Mouse (Mus musculus): Measurements from ENCODE around the gene Zfhx3. TPM values are rescaled to one million over a fixed set of nuclear protein-coding genes. Genes with fewer than 3 reads are reported as not detected.

The Zfhx3 gene
- polyA plus RNA-seq, 2 experiments: 0.25 to 0.65 TPM

DNA sequence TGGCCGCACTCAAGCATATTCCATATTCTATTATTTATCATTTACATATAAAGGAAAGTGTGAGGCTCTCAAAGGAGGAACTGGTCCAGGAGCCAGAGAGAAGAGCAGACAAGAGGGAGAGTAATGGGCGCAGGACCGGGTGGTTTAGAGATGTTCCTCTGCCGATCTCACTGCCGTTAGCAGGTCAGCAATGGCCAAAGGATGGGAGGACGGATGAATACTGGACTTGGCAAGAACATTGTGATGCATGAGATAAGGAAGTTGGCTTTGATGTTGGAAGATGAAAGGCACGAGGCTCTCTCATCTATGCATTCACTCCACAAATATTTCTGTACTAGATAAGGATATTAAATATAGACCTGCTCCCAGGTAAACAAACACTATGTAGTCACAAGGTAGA, 648.6 kb downstream of the Zfhx3 start:
- DNase-seq (ENCODE audit: low read depth in 3 of 3, low spot score in 3 of 3): no peak
- Histone ChIP-seq H3K9ac (replicated peaks) (no peak overlapping the region), H3K4me1 (replicated peaks; ENCODE audit: control insufficient read depth in 2 of 2, insufficient read depth in 2 of 2, low read length in 1 of 2) (peaks cover 3 to 17% of the 10 kb centered on the region in 2 experiments; a peak in 2 of 4 replicates), H3K4me3 (ENCODE audit: insufficient read depth in 1 of 2, low read depth in 2 of 2, low read length in 2 of 2) (no peak overlapping the region), H3K27ac (no peak overlapping the region), H3K27me3 (ENCODE audit: control insufficient read depth, insufficient read depth, low read length) (no peaks in the 10 kb centered on the region), H3K4me2 (ENCODE audit: low read depth) (no peak overlapping the region), H3K36me3 (replicated peaks; ENCODE audit: control insufficient read depth, insufficient read depth, low read depth) (no peaks in the 10 kb centered on the region), H3K9me3 (ENCODE audit: control insufficient read depth, low read length) (no peaks in the 10 kb centered on the region)
- no peak for TF ChIP-seq EP300 (IDR thresholded peaks at IDR 0.05; ENCODE audit: low read depth)
- no peak for TF ChIP-seq CTCF (IDR thresholded peaks at IDR 0.05; ENCODE audit: low read depth)
- WGBS (ENCODE audit: insufficient replicate concordance): 68% methylated on average over 7 of the region's 7 CpGs
- no peak for ATAC-seq (ENCODE audit: insufficient read depth)

DNA sequence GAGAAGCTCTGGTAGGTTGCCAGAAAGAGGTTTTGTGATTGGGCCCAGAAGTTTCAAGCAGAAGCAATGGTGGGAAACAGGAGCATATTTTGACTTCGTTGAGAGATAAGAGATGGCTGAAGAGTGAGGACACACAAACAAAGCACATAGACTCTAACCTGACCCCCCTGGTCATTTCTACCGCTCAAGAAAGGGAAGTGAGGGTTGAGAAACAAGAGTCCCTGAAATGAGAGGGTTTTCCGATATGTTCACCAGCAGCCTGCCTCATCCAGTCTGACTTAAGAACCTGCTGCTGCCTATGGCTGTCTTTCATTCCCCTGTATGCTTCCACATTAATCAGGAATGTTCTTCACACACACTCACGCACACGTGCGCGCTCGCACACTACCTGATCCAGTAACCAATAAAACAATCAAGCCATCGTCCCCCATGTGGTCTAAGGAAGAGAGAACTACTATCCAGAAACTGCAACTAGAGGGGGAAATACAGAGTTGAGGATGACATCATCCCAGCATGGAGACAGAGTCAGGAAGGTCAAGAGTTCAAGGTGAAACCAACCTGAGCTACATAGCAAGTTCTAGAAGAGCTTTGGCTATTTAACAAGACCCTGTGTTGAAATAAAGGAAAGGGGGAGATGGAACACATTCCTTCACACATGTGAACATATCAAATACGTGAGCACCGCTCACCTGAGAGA, 649.7 kb downstream of the Zfhx3 start:
- ATAC-seq (ENCODE audit: insufficient read depth) (no peak), DNase-seq (ENCODE audit: low read depth in 3 of 3, low spot score in 3 of 3) (no peak)
- WGBS (ENCODE audit: insufficient replicate concordance): 70% methylated on average over 11 of the region's 11 CpGs
- no peaks in the 10 kb centered on the region for H3K27me3 ChIP-seq (ENCODE audit: control insufficient read depth, insufficient read depth, low read length)
- H3K4me2 ChIP-seq (ENCODE audit: low read depth): no peak overlapping the region
- no peak overlapping the region for H3K27ac ChIP-seq
- no peak overlapping the region for H3K9ac ChIP-seq (replicated peaks)
- no peaks in the 10 kb centered on the region for H3K9me3 ChIP-seq (ENCODE audit: control insufficient read depth, low read length)
- peaks cover 3 to 17% of the 10 kb centered on the region in 2 experiments; a peak in 2 of 4 replicates for H3K4me1 ChIP-seq (replicated peaks; ENCODE audit: control insufficient read depth in 2 of 2, insufficient read depth in 2 of 2, low read length in 1 of 2)
- no peaks in the 10 kb centered on the region for H3K36me3 ChIP-seq (replicated peaks; ENCODE audit: control insufficient read depth, insufficient read depth, low read depth)
- TF ChIP-seq CTCF (IDR thresholded peaks at IDR 0.05; ENCODE audit: low read depth) (no peak), EP300 (IDR thresholded peaks at IDR 0.05; ENCODE audit: low read depth) (no peak)
- no peak overlapping the region for H3K4me3 ChIP-seq (ENCODE audit: insufficient read depth in 1 of 2, low read depth in 2 of 2, low read length in 2 of 2)

DNA sequence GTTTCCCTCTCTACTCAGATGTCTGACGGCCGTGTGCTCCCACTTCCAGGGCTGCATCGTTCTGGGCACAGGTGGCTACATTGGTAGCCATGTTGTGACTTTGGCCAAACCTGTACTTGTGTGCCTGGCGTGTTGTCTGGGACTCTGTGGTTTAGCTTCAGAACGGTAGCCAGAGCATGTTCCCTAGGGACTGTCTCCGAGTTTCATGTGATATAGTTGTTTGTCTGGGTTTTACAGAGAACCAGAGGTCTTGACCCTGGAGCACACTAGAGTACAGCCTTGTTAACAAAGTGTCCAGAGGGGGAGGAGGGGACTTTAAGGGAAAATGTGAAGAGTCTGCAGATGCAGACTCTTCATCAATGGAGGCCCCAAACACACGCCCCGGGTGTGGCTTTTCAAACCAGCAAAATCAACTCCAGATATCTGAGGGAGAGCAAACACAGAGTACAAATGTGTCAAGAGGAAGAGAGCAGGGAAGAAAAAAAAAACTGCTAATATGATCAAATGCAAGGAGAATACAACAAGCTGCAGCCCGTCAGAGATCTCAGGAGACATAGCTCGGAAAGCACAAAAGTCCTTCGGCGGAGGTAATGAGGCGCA, 650.6 kb downstream of the Zfhx3 start:
- WGBS (ENCODE audit: insufficient replicate concordance): 57% methylated on average over 13 of the region's 13 CpGs
- DNase-seq (ENCODE audit: low read depth in 3 of 3, low spot score in 3 of 3): no peak

GRCm38 (mm10) chr8:108593891-108594290, 651.4 kb downstream of the Zfhx3 start:
- Histone ChIP-seq H3K4me1 (replicated peaks; ENCODE audit: control insufficient read depth in 2 of 2, insufficient read depth in 2 of 2, low read length in 1 of 2) (peaks cover 4 to 18% of the 10 kb centered on the region in 2 experiments; a peak in 3 of 4 replicates), H3K4me3 (ENCODE audit: insufficient read depth in 1 of 2, low read depth in 2 of 2, low read length in 2 of 2) (no peak overlapping the region), H3K9me3 (ENCODE audit: control insufficient read depth, low read length) (no peaks in the 10 kb centered on the region), H3K9ac (replicated peaks) (no peak overlapping the region), H3K27me3 (ENCODE audit: control insufficient read depth, insufficient read depth, low read length) (no peaks in the 10 kb centered on the region), H3K27ac (no peak overlapping the region), H3K4me2 (ENCODE audit: low read depth) (no peak overlapping the region), H3K36me3 (replicated peaks; ENCODE audit: control insufficient read depth, insufficient read depth, low read depth) (no peaks in the 10 kb centered on the region)
- ATAC-seq (ENCODE audit: insufficient read depth) (no peak), DNase-seq (ENCODE audit: low read depth in 3 of 3, low spot score in 3 of 3) (no peak)
- 78% methylated on average over 9 of the region's 9 CpGs for WGBS (ENCODE audit: insufficient replicate concordance)
- no peak for TF ChIP-seq CTCF (IDR thresholded peaks at IDR 0.05; ENCODE audit: low read depth)
- TF ChIP-seq EP300 (IDR thresholded peaks at IDR 0.05; ENCODE audit: low read depth): no peak

More for the DNA sequence above, 650.6 kb downstream of the Zfhx3 start:
- no peak for ATAC-seq (ENCODE audit: insufficient read depth)
- TF ChIP-seq CTCF (IDR thresholded peaks at IDR 0.05; ENCODE audit: low read depth): no peak
- no peak for TF ChIP-seq EP300 (IDR thresholded peaks at IDR 0.05; ENCODE audit: low read depth)
- no peaks in the 10 kb centered on the region for H3K27me3 ChIP-seq (ENCODE audit: control insufficient read depth, insufficient read depth, low read length)
- no peak overlapping the region for H3K9ac ChIP-seq (replicated peaks)
- H3K4me3 ChIP-seq (ENCODE audit: insufficient read depth in 1 of 2, low read depth in 2 of 2, low read length in 2 of 2): no peak overlapping the region
- H3K36me3 ChIP-seq (replicated peaks; ENCODE audit: control insufficient read depth, insufficient read depth, low read depth): no peaks in the 10 kb centered on the region
- no peaks in the 10 kb centered on the region for H3K9me3 ChIP-seq (ENCODE audit: control insufficient read depth, low read length)
- no peak overlapping the region for H3K4me2 ChIP-seq (ENCODE audit: low read depth)
- H3K4me1 ChIP-seq (replicated peaks; ENCODE audit: control insufficient read depth in 2 of 2, insufficient read depth in 2 of 2, low read length in 1 of 2): peaks cover 3 to 17% of the 10 kb centered on the region in 2 experiments; a peak in 2 of 4 replicates
- no peak overlapping the region for H3K27ac ChIP-seq

DNA sequence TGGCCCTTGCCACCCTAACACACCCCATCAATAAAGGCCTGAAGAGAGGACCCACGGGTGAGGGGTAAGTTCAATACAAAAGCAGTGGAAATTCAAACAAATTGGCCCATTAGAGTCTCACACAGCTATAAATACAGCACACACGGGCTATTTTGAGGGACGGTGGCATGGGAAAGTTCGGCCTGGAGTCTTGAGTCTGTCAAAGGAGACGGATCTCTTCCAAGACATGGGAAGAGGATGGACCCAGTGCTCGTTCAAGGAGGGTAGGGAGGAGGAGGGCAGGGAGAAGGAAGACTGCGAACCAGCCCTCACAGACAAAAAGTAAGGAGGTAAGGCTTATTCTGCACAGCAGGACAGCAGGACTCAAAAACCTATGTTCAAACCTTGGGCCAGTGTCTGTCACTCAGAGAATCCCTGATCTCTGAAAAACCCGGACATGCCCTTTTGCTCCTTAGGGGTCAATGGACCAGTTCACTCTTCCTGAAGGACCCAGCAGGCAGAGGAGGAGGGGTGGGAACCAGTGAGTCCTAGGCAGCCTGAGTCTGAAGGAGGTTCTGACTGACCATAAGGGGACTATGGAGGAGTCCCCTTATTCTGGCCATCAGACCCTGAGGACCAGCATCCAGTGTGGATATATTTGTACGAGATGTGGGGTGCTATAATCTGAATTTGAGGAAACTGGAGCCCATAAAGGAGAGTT, 652.1 kb downstream of the Zfhx3 start:
- Histone ChIP-seq H3K4me3 (ENCODE audit: insufficient read depth in 1 of 2, low read depth in 2 of 2, low read length in 2 of 2) (no peak overlapping the region), H3K27me3 (ENCODE audit: control insufficient read depth, insufficient read depth, low read length) (no peaks in the 10 kb centered on the region), H3K9ac (replicated peaks) (no peak overlapping the region), H3K27ac (no peak overlapping the region), H3K36me3 (replicated peaks; ENCODE audit: control insufficient read depth, insufficient read depth, low read depth) (no peaks in the 10 kb centered on the region), H3K4me2 (ENCODE audit: low read depth) (no peak overlapping the region), H3K4me1 (replicated peaks; ENCODE audit: control insufficient read depth in 2 of 2, insufficient read depth in 2 of 2, low read length in 1 of 2) (peaks cover 10 to 22% of the 10 kb centered on the region in 2 experiments; a peak in 3 of 4 replicates), H3K9me3 (ENCODE audit: control insufficient read depth, low read length) (no peaks in the 10 kb centered on the region)
- DNase-seq (ENCODE audit: low read depth in 3 of 3, low spot score in 3 of 3) (no peak), ATAC-seq (ENCODE audit: insufficient read depth) (no peak)
- WGBS (ENCODE audit: insufficient replicate concordance): 63% methylated on average over 9 of the region's 9 CpGs
- TF ChIP-seq CTCF (IDR thresholded peaks at IDR 0.05; ENCODE audit: low read depth): no peak
- TF ChIP-seq EP300 (IDR thresholded peaks at IDR 0.05; ENCODE audit: low read depth): no peak

All from liver, embryonic 14.5 days (tissue).